Mouse (Mus musculus) urinary bladder, postnatal 10 days (tissue): ENCODE data around the gene Plin5.
"Not testable (repeated sequence)": the region's sequence is repeated elsewhere in the genome, so short reads cannot be mapped to it uniquely, and the experiment has no call there.

Experiments
- DNase-seq: peaks from one replicate; pipeline ENCODE4 v3.0.0; 2022; ENCODE audit warnings: low spot score

Gene Plin5

DNA sequence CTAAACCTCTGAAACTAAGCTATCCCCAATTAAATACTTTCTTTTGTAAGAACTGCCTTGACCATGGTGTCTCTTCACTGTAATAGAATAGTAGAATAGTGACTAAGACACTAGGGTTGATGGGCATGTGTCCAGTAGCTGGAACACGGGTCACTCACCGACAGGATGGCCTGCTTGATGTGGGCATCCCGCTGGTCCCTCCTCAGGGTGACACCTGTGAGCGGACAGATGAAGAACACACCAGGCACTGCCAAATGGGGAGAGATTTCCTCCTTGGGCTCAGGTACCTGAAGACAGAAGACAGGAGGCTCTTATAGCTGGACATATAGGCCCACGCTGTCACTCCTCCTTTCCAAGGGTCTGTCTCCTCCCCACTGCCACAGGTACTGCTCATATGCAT is 45.2 kb downstream of the Plin5 start:
- DNase-seq: no peak

DNA sequence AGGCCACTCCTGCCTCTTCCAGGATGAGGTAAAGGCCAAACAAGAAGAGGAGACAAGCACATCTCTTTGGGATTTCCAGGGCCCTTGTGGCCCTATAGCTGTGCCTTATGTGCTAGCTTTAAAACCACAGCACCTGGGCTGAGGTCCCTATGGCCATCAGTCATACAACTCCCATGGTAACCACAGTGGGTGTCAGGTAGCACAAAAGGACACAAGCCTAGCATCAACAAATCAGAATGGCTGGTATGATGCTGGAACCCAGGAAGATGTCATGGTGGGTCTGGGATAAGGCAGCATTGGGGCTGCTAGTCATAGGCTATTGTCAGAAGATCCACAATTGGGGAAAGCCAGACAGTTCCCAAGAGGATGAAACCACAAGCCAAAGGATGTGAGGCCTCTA is 46.3 kb downstream of the Plin5 start:
- no peak for DNase-seq

- no peak for DNase-seq
These were observed 48.3 kb downstream of the Plin5 start for GRCm38 (mm10) chr17:56069066-56069465.

DNA sequence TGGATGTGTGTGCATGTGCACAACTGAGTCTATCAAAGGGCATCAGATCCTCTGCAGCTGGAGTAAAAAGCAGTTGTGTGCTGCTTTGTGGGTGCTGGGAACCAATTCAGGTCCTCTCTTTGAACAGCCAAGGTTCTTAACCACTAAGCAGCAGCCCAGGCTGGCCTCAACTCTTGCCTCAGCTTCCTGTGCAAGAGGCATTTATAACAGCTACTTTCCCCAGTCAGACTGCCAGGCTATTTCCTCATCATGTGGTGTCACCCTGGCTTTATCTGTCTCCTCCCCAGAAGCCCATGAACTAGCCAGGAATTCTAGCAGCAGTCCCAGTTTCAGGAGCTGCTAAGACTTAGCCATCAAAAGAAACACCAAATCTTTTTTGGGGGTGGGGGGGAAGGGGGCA is 50.9 kb downstream of the Plin5 start:
- no peak for DNase-seq

DNA sequence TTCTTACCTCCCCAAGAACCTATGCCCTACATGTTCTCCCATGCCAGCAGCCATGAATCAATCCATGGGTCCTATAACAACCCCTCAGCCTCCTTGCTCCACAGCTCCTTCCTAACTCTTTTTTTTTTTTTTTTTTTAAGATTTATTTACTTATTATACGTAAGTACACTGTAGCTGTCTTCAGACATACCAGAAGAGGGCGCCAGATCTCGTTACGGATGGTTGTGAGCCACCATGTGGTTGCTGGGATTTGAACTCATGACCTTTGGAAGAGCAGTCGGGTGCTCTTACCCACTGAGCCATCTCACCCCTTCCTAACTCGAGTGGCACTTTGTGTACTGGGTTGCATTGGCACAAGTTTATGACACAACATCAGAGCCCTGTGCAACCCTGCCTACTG is 51.7 kb downstream of the Plin5 start:
- not testable (repeated sequence) for DNase-seq

DNA sequence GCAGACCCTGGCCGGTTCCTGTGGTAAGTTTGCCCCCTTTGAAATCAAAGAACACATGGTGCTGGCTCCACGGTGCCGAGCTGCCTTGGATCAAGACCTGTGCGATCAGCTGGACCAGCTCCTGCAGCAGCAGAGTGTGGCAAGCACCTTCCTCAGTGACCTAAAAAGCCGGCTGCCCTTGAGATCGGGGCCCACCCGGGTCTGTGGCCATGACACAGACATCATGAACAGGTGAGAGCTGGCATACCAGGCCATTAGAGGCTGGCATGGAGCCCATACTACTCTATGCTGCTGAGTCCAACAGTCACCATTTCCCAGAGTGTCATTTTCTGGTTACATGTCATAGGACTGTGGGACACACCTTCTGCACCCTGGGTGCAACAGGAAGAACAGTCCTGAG is 55.3 kb downstream of the Plin5 start:
- no peak for DNase-seq
